Mouse (Mus musculus) layer of hippocampus, adult 2 months (tissue): ENCODE results near the gene Th. TPM values are rescaled to one million over a fixed set of nuclear protein-coding genes. Genes with fewer than 3 reads are reported as not detected.

ENCODE experiments used
- DNase-seq, 2 experiments: peaks; one replicate each; pipeline ENCODE4 v3.0.0; 2022; ENCODE audit warnings: low spot score in 2 of 2
- H3K27ac ChIP-seq: fragments of 200-600 bp; 2 replicates; pipeline ENCODE4 v1.8.1; 2022
- H3K4me3 ChIP-seq: fragments of 200-600 bp; 2 replicates; pipeline ENCODE4 v1.8.1; 2022; ENCODE audit warnings: mild to moderate bottlenecking
- CTCF ChIP-seq: fragments of 200-600 bp; conservative IDR thresholded peaks from 2 replicates; pipeline ENCODE4 v1.8.1; 2022; ENCODE audit warnings: antibody characterized with exemption, mild to moderate bottlenecking, moderate library complexity
- long read RNA-seq, 2 experiments: library from polyadenylated mRNA; stranded (forward); transcript quantifications; one replicate each; pipeline ENCODE4 v2.0.0; 2021; ENCODE audit warnings: borderline mapping rate in 2 of 2
- total RNA-seq, 2 experiments: library from RNA; stranded (reverse); gene quantifications; 2 replicates each; pipeline ENCODE4 v1.2.3; 2021

The Th gene
- under 1 TPM; 0.36 to 0.93 TPM for total RNA-seq
- long read RNA-seq, experiment 1, partial matches to known transcripts: 0 of 3 reads
- long read RNA-seq, experiment 1, other reads (novel, unspliced or antisense): 0 of 3 reads
- long read RNA-seq, experiment 2: 0 reads

GRCm38 (mm10) chr7:142931028-142931427 lies at the start of gene Th:
Th (minus strand) TSS chr7:142931128.
- no peak within 1 kb of the TSS for H3K27ac ChIP-seq
- H3K4me3 ChIP-seq: no peak within 1 kb of the TSS
- no peak for TF ChIP-seq CTCF
- DNase-seq: no peak

- DNase-seq: peak in 1 of 2 experiments; percentile 10
- Histone ChIP-seq H3K27ac (no peak within 1 kb of the TSS), H3K4me3 (peak within 1 kb of the TSS; percentile 55)
- TF ChIP-seq CTCF: no peak; the same call in 1 of the 2 replicates
These were observed 38.0 kb upstream of the Th start, which contains the start of gene Ascl2 for GRCm38 (mm10) chr7:142968809-142969511. Ascl2 (minus strand) TSS chr7:142969264.

GRCm38 (mm10) chr7:142967884-142968808 lies 37.2 kb upstream of the Th start:
- peak; percentile 43 for TF ChIP-seq CTCF
- DNase-seq: peak; percentile 49 to 53
- no peak overlapping the region for H3K27ac ChIP-seq
- H3K4me3 ChIP-seq: peak overlapping the region; percentile 55

- DNase-seq: no peak
- Histone ChIP-seq H3K4me3 (peak overlapping the region; percentile 55), H3K27ac (no peak overlapping the region)
- TF ChIP-seq CTCF: no peak
These were observed 36.5 kb upstream of the Th start for GRCm38 (mm10) chr7:142967414-142967883.

- no peak for TF ChIP-seq CTCF
- Histone ChIP-seq H3K27ac (no peak overlapping the region), H3K4me3 (no peak overlapping the region)
- no peak for DNase-seq
These were observed 28.8 kb upstream of the Th start for GRCm38 (mm10) chr7:142959752-142960151.

GRCm38 (mm10) chr7:142958817-142959216 lies 27.9 kb upstream of the Th start:
- DNase-seq: no peak
- Histone ChIP-seq H3K4me3 (no peak overlapping the region), H3K27ac (no peak overlapping the region)
- no peak for TF ChIP-seq CTCF

- no peak for TF ChIP-seq CTCF
- no peak overlapping the region for H3K4me3 ChIP-seq
- H3K27ac ChIP-seq: no peak overlapping the region
- no peak for DNase-seq
These were observed 25.1 kb upstream of the Th start for GRCm38 (mm10) chr7:142956018-142956417.

- no peak for TF ChIP-seq CTCF
- Histone ChIP-seq H3K4me3 (no peak overlapping the region), H3K27ac (no peak overlapping the region)
- no peak for DNase-seq
These were observed 18.6 kb upstream of the Th start for GRCm38 (mm10) chr7:142949568-142949967.

GRCm38 (mm10) chr7:142937631-142938030 lies 6.7 kb upstream of the Th start:
- DNase-seq: no peak
- no peak overlapping the region for H3K4me3 ChIP-seq
- no peak for TF ChIP-seq CTCF
- no peak overlapping the region for H3K27ac ChIP-seq

GRCm38 (mm10) chr7:142935708-142936107 lies 4.8 kb upstream of the Th start:
- no peak for TF ChIP-seq CTCF
- DNase-seq: no peak
- Histone ChIP-seq H3K27ac (no peak overlapping the region), H3K4me3 (no peak overlapping the region)

GRCm38 (mm10) chr7:142932469-142932868 lies 1.5 kb upstream of the Th start:
- no peak for DNase-seq
- no peak for TF ChIP-seq CTCF
- Histone ChIP-seq H3K4me3 (no peak overlapping the region), H3K27ac (no peak overlapping the region)

- DNase-seq: no peak
- no peak overlapping the region for H3K4me3 ChIP-seq
- TF ChIP-seq CTCF: no peak
- H3K27ac ChIP-seq: no peak overlapping the region
These were observed 1.4 kb downstream of the Th start for GRCm38 (mm10) chr7:142929516-142929915.

- H3K27ac ChIP-seq: no peak overlapping the region
- DNase-seq: no peak
- TF ChIP-seq CTCF: no peak
- no peak overlapping the region for H3K4me3 ChIP-seq
These were observed 3.6 kb downstream of the Th start for GRCm38 (mm10) chr7:142927293-142927692.
